Mouse (Mus musculus): Measurements from ENCODE around the gene Flnb. TPM values are rescaled to one million over a fixed set of nuclear protein-coding genes. Genes with fewer than 3 reads are reported as not detected.
A peak's percentile ranks its signal among the peaks of the same experiment; 100 is the strongest.

Flnb gene
- polyA plus RNA-seq, 1 experiment from 2014 or later, result 16.0 TPM

DNA sequence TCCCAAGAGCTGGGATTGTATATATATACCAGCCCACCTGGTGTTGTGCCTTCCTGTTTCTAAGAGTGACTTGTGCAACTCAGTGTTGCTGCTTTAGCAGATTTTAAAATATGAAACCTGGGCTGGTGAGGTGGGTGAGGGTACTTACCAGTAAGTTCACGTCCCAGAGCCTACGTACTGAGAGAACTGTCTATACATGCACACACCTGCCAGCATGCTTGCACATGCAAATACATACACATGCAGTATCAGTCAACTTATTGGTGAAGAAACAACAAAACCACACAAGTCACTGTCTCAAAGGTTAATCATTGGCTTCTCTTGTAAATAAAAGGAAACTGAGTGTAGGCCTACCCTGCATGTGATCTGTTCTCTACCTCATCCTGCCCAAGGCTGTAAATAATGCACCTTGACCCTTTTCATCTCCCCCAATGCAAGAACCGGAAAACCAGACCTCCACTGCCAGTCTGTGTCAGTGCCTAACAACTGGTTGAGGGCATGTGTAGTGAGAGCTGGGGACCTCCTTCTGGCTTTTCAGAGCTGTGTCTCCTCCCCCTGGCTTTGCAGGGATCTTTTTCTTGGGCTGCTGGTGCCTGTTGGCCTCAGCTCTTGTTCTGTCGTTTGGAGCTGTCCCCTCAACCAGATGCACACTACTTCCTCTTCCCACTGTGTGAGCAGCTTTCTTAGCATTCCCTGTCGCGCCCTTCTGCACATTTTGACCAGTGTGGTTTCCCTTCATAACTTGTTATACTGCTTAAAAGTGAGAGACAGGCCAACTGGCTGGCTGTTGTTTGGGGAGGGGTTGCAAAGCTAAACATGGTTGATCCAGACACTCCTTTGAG, 100.6 kb downstream of the Flnb start:
- Histone ChIP-seq H3K27me3 (ENCODE audit: control insufficient read depth, insufficient read depth, low read depth, low read length) (no peaks in the 10 kb centered on the region), H3K9me3 (ENCODE audit: control insufficient read depth, low read length) (no peaks in the 10 kb centered on the region), H3K36me3 (ENCODE audit: control insufficient read depth, insufficient read depth, low read length) (peaks cover 4% of the 10 kb centered on the region; the same call in 1 of the 2 replicates), H3K4me2 (ENCODE audit: low read depth, low read length) (no peak overlapping the region), H3K27ac (ENCODE audit: low read length) (no peak overlapping the region), H3K9ac (ENCODE audit: low read length) (no peak overlapping the region), H3K4me1 (replicated peaks; ENCODE audit: control insufficient read depth, insufficient read depth, low read length) (peaks cover 15% of the 10 kb centered on the region; the same call in 1 of the 2 replicates), H3K4me3 (ENCODE audit: low read length) (no peak overlapping the region)
- 79% methylated on average over 6 of the region's 6 CpGs for whole genome bisulfite sequencing
- no peak for ATAC-seq (ENCODE audit: low read depth)

GRCm38 (mm10) chr14:7919309-7919708, 101.6 kb downstream of the Flnb start:
- Histone ChIP-seq H3K9me3 (ENCODE audit: control insufficient read depth, low read length) (no peaks in the 10 kb centered on the region), H3K36me3 (ENCODE audit: control insufficient read depth, insufficient read depth, low read length) (peaks cover 6% of the 10 kb centered on the region), H3K4me1 (replicated peaks; ENCODE audit: control insufficient read depth, insufficient read depth, low read length) (peaks cover 15% of the 10 kb centered on the region; the same call in 1 of the 2 replicates), H3K4me3 (ENCODE audit: low read length) (no peak overlapping the region), H3K27ac (ENCODE audit: low read length) (0 out of 2 replicates have a peak overlapping the region, but pooled peaks have one; percentile 16), H3K27me3 (ENCODE audit: control insufficient read depth, insufficient read depth, low read depth, low read length) (no peaks in the 10 kb centered on the region), H3K9ac (ENCODE audit: low read length) (no peak overlapping the region), H3K4me2 (ENCODE audit: low read depth, low read length) (no peak overlapping the region)
- no peak for ATAC-seq (ENCODE audit: low read depth)
- WGBS, result 77% methylated on average over 5 of the region's 5 CpGs

- H3K9me3 ChIP-seq (ENCODE audit: control insufficient read depth, low read length), result no peaks in the 10 kb centered on the region
- no peaks in the 10 kb centered on the region for H3K27me3 ChIP-seq (ENCODE audit: control insufficient read depth, insufficient read depth, low read depth, low read length)
- H3K4me1 ChIP-seq (replicated peaks; ENCODE audit: control insufficient read depth, insufficient read depth, low read length), result peaks cover 15% of the 10 kb centered on the region; the same call in 1 of the 2 replicates
- peak; percentile 88 for ATAC-seq (ENCODE audit: low read depth)
- no peak overlapping the region for H3K27ac ChIP-seq (ENCODE audit: low read length)
- no peak overlapping the region for H3K4me3 ChIP-seq (ENCODE audit: low read length)
- no peak overlapping the region for H3K9ac ChIP-seq (ENCODE audit: low read length)
- H3K36me3 ChIP-seq (ENCODE audit: control insufficient read depth, insufficient read depth, low read length), result peaks cover 7% of the 10 kb centered on the region
- H3K4me2 ChIP-seq (ENCODE audit: low read depth, low read length), result no peak overlapping the region
- WGBS, result 21% methylated on average over 4 of the region's 4 CpGs
Observed at GRCm38 (mm10) chr14:7919921-7920320, 102.2 kb downstream of the Flnb start.

- peaks cover 15% of the 10 kb centered on the region; the same call in 1 of the 2 replicates for H3K4me1 ChIP-seq (replicated peaks; ENCODE audit: control insufficient read depth, insufficient read depth, low read length)
- no peaks in the 10 kb centered on the region for H3K27me3 ChIP-seq (ENCODE audit: control insufficient read depth, insufficient read depth, low read depth, low read length)
- no peak overlapping the region for H3K4me3 ChIP-seq (ENCODE audit: low read length)
- peaks cover 7% of the 10 kb centered on the region for H3K36me3 ChIP-seq (ENCODE audit: control insufficient read depth, insufficient read depth, low read length)
- H3K27ac ChIP-seq (ENCODE audit: low read length), result no peak overlapping the region
- no peaks in the 10 kb centered on the region for H3K9me3 ChIP-seq (ENCODE audit: control insufficient read depth, low read length)
- 83% methylated on average over 5 of the region's 5 CpGs for WGBS
- H3K4me2 ChIP-seq (ENCODE audit: low read depth, low read length), result no peak overlapping the region
- ATAC-seq (ENCODE audit: low read depth), result no peak
- no peak overlapping the region for H3K9ac ChIP-seq (ENCODE audit: low read length)
Observed at GRCm38 (mm10) chr14:7921459-7921858, 103.7 kb downstream of the Flnb start.

DNA sequence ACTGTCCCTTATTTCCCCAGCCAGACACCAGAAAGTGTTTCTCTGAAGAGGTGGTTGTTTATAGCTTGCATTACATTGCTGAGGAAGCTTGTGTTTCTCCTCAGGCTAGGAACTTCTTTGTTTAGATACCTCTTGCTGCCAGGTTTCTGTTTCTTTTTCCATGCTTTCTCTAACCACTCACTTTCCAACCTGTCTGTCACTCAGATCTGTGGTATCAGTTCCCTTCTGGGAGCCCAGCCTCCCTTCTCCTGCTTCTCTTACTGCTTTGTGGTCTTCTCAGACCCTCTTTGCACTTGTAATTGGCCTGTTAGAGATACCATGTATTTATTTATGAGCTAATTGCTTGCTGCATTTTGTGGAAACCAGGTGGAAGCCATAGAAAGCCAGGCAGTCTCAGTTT, 105.9 kb downstream of the Flnb start:
- Histone ChIP-seq H3K9ac (ENCODE audit: low read length) (no peak overlapping the region), H3K27me3 (ENCODE audit: control insufficient read depth, insufficient read depth, low read depth, low read length) (no peaks in the 10 kb centered on the region), H3K36me3 (ENCODE audit: control insufficient read depth, insufficient read depth, low read length) (peaks cover 5% of the 10 kb centered on the region), H3K4me3 (ENCODE audit: low read length) (no peak overlapping the region), H3K4me2 (ENCODE audit: low read depth, low read length) (no peak overlapping the region), H3K4me1 (replicated peaks; ENCODE audit: control insufficient read depth, insufficient read depth, low read length) (peaks cover 15% of the 10 kb centered on the region; the same call in 1 of the 2 replicates), H3K27ac (ENCODE audit: low read length) (no peak overlapping the region), H3K9me3 (ENCODE audit: control insufficient read depth, low read length) (no peaks in the 10 kb centered on the region)
- ATAC-seq (ENCODE audit: low read depth), result no peak

GRCm38 (mm10) chr14:7928362-7928761, 110.6 kb downstream of the Flnb start:
- Histone ChIP-seq H3K4me1 (replicated peaks; ENCODE audit: control insufficient read depth, insufficient read depth, low read length) (no peaks in the 10 kb centered on the region), H3K36me3 (ENCODE audit: control insufficient read depth, insufficient read depth, low read length) (peaks cover 6% of the 10 kb centered on the region), H3K27me3 (ENCODE audit: control insufficient read depth, insufficient read depth, low read depth, low read length) (no peaks in the 10 kb centered on the region), H3K9ac (ENCODE audit: low read length) (no peak overlapping the region), H3K27ac (ENCODE audit: low read length) (no peak overlapping the region), H3K4me3 (ENCODE audit: low read length) (no peak overlapping the region), H3K9me3 (ENCODE audit: control insufficient read depth, low read length) (no peaks in the 10 kb centered on the region), H3K4me2 (ENCODE audit: low read depth, low read length) (no peak overlapping the region)
- 68% methylated on average over 1 of the region's 1 CpGs for WGBS
- no peak for ATAC-seq (ENCODE audit: low read depth)

DNA sequence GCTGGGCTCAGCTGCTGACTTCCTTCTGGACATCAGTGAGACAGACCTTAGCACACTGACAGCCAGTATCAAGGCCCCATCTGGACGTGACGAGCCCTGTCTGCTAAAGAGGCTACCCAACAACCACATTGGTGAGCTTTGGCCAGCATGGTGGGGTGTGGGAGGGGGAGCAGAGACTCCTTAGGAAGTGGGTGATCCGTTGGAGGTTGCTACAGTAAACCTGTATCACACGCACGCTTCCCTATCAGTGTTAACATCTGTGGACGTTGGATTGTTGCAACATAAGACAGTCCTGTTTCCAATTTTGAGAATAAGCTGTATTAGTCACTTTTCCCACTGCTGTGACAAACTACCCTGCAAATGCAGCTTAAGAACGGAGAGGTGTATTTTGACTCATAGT, 111.3 kb downstream of the Flnb start:
- Histone ChIP-seq H3K27me3 (ENCODE audit: control insufficient read depth, insufficient read depth, low read depth, low read length) (no peaks in the 10 kb centered on the region), H3K4me3 (ENCODE audit: low read length) (no peak overlapping the region), H3K4me1 (replicated peaks; ENCODE audit: control insufficient read depth, insufficient read depth, low read length) (no peaks in the 10 kb centered on the region), H3K9ac (ENCODE audit: low read length) (no peak overlapping the region), H3K9me3 (ENCODE audit: control insufficient read depth, low read length) (no peaks in the 10 kb centered on the region), H3K27ac (ENCODE audit: low read length) (no peak overlapping the region), H3K4me2 (ENCODE audit: low read depth, low read length) (no peak overlapping the region), H3K36me3 (ENCODE audit: control insufficient read depth, insufficient read depth, low read length) (peaks cover 6% of the 10 kb centered on the region)
- ATAC-seq (ENCODE audit: low read depth), result no peak
- WGBS, result 82% methylated on average over 7 of the region's 7 CpGs

DNA sequence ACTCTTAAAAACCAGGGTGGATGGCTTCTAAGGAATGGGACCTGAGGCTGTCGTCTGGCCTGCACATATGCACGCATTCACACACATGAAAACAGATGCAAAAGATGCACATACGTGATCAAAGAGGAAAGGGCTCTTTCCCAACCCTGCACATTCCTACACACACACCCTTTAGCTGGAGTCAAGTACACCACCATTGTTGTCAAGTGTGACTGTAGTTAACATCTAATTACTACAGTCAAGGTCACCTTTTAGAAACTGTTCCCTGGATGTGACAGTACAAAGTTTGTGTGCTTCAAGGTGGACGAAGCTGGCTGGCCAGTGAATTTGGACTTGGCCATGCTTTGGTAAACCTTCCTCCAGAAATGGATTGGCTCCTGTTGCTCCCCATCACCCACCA, 114.4 kb downstream of the Flnb start:
- H3K27ac ChIP-seq (ENCODE audit: low read length), result no peak overlapping the region
- ATAC-seq (ENCODE audit: low read depth), result no peak
- WGBS, result 94% methylated on average over 4 of the region's 4 CpGs
- H3K27me3 ChIP-seq (ENCODE audit: control insufficient read depth, insufficient read depth, low read depth, low read length), result no peaks in the 10 kb centered on the region
- no peak overlapping the region for H3K9ac ChIP-seq (ENCODE audit: low read length)
- no peak overlapping the region for H3K4me2 ChIP-seq (ENCODE audit: low read depth, low read length)
- no peaks in the 10 kb centered on the region for H3K4me1 ChIP-seq (replicated peaks; ENCODE audit: control insufficient read depth, insufficient read depth, low read length)
- H3K4me3 ChIP-seq (ENCODE audit: low read length), result no peak overlapping the region
- H3K9me3 ChIP-seq (ENCODE audit: control insufficient read depth, low read length), result no peaks in the 10 kb centered on the region
- peaks cover 3% of the 10 kb centered on the region; the same call in 1 of the 2 replicates for H3K36me3 ChIP-seq (ENCODE audit: control insufficient read depth, insufficient read depth, low read length)

GRCm38 (mm10) chr14:7934166-7934565, 116.4 kb downstream of the Flnb start:
- no peak overlapping the region for H3K27ac ChIP-seq (ENCODE audit: low read length)
- no peak overlapping the region for H3K4me3 ChIP-seq (ENCODE audit: low read length)
- no peaks in the 10 kb centered on the region for H3K27me3 ChIP-seq (ENCODE audit: control insufficient read depth, insufficient read depth, low read depth, low read length)
- no peak overlapping the region for H3K9ac ChIP-seq (ENCODE audit: low read length)
- no peak overlapping the region for H3K4me2 ChIP-seq (ENCODE audit: low read depth, low read length)
- no peaks in the 10 kb centered on the region for H3K9me3 ChIP-seq (ENCODE audit: control insufficient read depth, low read length)
- H3K4me1 ChIP-seq (replicated peaks; ENCODE audit: control insufficient read depth, insufficient read depth, low read length), result no peaks in the 10 kb centered on the region
- no peak for ATAC-seq (ENCODE audit: low read depth)
- H3K36me3 ChIP-seq (ENCODE audit: control insufficient read depth, insufficient read depth, low read length), result peaks cover 3% of the 10 kb centered on the region; the same call in 1 of the 2 replicates
- WGBS, result 92% methylated on average over 7 of the region's 7 CpGs

Data from lung, embryonic 16.5 days (tissue).